Mouse (Mus musculus): ENCODE data around the gene Mthfd2.

Gene Mthfd2

DNA sequence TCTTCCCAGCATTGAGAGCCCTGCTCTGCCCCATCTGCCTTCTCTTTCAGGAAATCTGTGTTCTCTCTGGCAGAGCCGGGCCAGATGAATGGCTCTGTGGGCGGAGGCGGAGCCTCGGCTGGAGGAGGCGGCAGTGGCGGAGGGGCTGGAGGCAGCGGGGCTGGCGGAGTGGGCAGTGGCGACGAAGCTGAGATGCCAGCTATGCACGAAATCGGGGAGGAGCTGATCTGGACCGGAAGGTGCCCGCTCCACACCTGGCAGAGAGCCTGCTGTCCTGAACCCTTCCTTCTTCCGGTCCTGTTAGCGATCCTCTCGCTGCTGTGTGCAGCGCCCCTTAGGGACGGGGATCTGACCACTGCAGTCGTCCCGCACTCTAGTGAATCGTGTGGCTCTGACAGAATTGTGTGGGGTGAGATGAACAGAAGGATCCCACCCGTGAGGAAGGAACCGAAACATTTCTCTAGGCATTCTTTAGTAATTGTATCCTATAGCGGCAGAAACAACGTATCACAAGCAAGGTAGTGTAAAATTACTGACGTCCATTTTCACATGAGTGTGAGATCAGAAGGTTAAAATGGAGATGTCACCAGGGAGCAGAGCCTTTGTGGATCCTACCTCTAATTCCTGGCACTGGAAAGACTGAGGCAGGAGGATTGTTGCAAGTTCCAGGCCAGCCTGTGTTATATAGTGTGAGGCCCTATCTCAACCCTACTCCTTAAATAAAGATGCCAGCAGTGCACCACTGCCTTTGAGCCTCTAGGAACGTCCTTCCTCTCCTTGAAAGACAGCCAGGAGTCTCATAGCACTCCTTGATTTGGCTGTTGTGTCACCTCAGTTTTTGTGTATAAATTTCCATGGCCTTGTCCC, 57.3 kb downstream of the Mthfd2 start:
- peak; percentile 65 to 68 for DNase-seq (ENCODE audit: low spot score in 2 of 2)

DNA sequence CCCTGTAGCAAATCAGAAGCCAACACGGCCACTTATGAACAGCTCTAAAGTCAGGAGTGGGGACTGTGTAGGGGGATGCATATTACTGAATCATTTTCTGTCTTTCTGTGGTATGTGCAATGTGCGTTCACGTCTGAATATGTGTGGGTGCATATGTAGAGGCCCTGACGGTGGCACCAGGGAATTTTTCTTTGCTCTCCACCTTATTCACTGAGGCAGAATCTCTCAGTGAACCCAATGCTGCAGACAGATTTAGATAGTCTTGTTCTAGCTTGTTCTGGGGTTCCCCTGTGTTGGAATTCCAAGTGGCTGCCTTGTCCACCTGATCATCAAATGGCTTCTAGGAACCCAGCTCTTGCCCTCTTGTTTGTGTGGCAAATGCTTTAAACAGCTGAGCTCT, 58.1 kb downstream of the Mthfd2 start:
- DNase-seq (ENCODE audit: low spot score in 2 of 2) = no peak

DNA sequence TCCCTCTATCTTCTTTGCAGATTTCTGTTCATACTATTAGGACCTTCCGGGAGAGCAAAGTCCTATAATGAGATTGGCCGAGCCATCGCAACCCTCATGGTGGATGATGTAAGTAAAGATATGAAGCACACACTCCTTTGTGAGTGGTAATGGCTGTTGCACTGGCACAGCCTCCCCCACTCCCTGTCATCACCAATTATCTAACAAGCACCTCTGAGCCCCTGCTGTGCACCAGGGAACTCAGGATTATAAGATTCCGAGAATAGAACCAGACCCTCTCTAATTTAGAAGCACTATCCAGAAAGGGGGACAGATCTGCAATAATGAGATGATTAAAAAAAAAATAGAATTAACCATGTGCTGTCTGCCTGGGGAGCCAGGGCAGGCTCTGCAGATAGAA, 60.1 kb downstream of the Mthfd2 start:
- DNase-seq (ENCODE audit: low spot score in 2 of 2) = no peak

DNA sequence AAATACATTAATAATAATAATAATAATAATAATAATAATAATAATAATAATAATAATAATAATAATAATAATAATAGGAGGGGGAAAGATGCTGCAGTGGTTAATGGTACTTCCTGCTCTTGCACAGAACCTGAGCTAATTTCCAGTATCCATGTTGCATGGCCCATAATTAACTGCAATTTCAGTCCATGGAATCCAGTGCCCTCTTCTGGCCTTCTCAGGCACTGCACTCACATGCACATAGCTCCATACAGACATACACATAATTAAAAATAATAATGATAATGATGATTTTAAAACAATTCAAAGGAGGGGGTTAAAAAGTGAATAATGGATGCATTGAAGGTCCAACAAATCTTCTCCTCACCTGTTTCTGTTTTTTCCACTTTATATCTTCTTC, 60.5 kb downstream of the Mthfd2 start:
- DNase-seq (ENCODE audit: low spot score in 2 of 2) = no peak

DNA sequence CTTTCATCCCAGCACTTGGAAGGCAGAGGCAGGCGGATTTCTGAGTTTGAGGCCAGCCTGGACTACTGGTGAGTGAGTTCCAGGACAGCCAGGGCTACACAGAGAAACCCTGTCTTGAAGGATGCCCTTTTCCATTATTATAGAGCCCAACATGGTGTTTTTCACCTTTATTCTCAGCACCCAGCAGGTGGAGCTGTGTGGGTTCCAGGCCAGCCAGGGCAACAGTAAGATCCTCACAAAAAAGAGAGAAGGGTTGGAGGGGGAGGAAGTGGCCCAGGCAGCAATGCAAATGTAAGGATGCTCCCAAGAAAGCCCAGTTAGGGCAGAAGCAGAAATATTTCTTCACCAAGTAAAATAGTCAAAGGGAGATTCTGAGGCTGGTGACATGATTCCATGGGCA, 61.2 kb downstream of the Mthfd2 start:
- no peak for DNase-seq (ENCODE audit: low spot score in 2 of 2)
